Mouse (Mus musculus): ENCODE data around the gene Sik1.

DNA sequence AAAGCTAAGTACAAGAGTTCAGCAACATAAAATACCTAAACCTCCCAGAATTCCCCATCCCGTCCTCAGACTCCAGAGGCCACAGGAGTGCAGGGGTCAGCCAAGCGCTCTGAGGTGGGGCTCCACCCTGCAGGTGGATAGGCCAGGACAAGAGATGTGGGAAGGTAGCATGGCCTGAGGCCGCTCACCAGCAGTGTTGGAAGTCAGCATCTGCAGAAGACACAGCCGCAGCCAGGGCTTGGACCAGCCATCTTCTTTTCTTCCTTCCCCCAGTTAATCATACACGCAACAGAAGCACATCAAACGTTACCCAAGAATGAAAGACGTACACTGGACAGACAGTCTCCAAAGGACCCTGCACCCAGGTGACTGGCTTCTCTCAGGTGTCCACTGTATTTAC, 11.5 kb upstream of the Sik1 start:
- TF ChIP-seq CTCF (IDR thresholded peaks at IDR 0.05; ENCODE audit: control insufficient read depth, insufficient read depth, insufficient read length) (no peak), MAX (IDR thresholded peaks at IDR 0.05) (no peak), MYOG (IDR thresholded peaks at IDR 0.05; ENCODE audit: control insufficient read depth, extremely low read depth, insufficient read length) (no peak), USF1 (IDR thresholded peaks at IDR 0.05; ENCODE audit: low read depth) (no peak), FOSL1 (IDR thresholded peaks at IDR 0.05; ENCODE audit: insufficient read depth, low read length, poor library complexity, severe bottlenecking) (no peak), CEBPB (IDR thresholded peaks at IDR 0.05; ENCODE audit: low read depth) (no peak)
